Mouse (Mus musculus): ENCODE data around the gene BC048403.

GRCm38 (mm10) chr10:121718896-121719585 is 20.7 kb upstream of the BC048403 start:
- no peak for TF ChIP-seq CTCF (IDR thresholded peaks at IDR 0.05; ENCODE audit: extremely low read depth, insufficient read depth, low read length)
- no peak for TF ChIP-seq POLR2A (IDR thresholded peaks at IDR 0.05; ENCODE audit: extremely low read depth, insufficient read depth, low read length)
